Mouse (Mus musculus) hindbrain, embryonic 13.5 days (tissue): Measurements from ENCODE around the gene Tsga10ip. TPM values are rescaled to one million over a fixed set of nuclear protein-coding genes. Genes with fewer than 3 reads are reported as not detected.
"Not testable (repeated sequence)": the region's sequence is repeated elsewhere in the genome, so short reads cannot be mapped to it uniquely, and the experiment has no call there.

Experiments used
- ATAC-seq: fragments of 200-750 bp; cut with Nextera tagmentation; 2 replicates; pipeline ENCODE4 v1.8.0; 2017; ENCODE audit warnings: moderate TSS enrichment; ENCODE audit not compliant: low FRiP score
- H3K27ac ChIP-seq: fragments of 300-500 bp; sonication (generic); 2 replicates; pipeline ENCODE4 v1.5.1; 2015; ENCODE audit warnings: inconsistent platforms, mild to moderate bottlenecking, moderate library complexity
- H3K27me3 ChIP-seq: fragments of 300-500 bp; sonication (generic); 2 replicates; pipeline ENCODE4 v1.6.1; 2015; ENCODE audit warnings: mild to moderate bottlenecking, inconsistent platforms
- H3K36me3 ChIP-seq: fragments of 300-500 bp; sonication (generic); 2 replicates; pipeline ENCODE4 v1.6.1; 2015; ENCODE audit warnings: mild to moderate bottlenecking, inconsistent platforms
- H3K4me1 ChIP-seq: fragments of 300-500 bp; sonication (generic); replicated peaks from 2 replicates; pipeline ENCODE4 v1.6.1; 2015; ENCODE audit warnings: inconsistent platforms
- H3K4me2 ChIP-seq: fragments of 300-500 bp; sonication (generic); 2 replicates; pipeline ENCODE4 v1.6.1; 2015; ENCODE audit warnings: inconsistent platforms, mild to moderate bottlenecking, moderate library complexity
- H3K4me3 ChIP-seq: fragments of 300-500 bp; sonication (generic); 2 replicates; pipeline ENCODE4 v1.5.1; 2015; ENCODE audit warnings: mild to moderate bottlenecking, inconsistent platforms
- H3K9ac ChIP-seq: fragments of 300-500 bp; sonication (generic); 2 replicates; pipeline ENCODE4 v1.6.1; 2015; ENCODE audit warnings: mild to moderate bottlenecking, inconsistent platforms
- H3K9me3 ChIP-seq: fragments of 300-500 bp; sonication (generic); 2 replicates; pipeline ENCODE4 v1.6.1; 2016; ENCODE audit warnings: inconsistent platforms
- WGBS: fragments of 180-500 bp; shearing (Covaris S2); methylation state at CpG from one replicate; pipeline ENCODE4 v1.1.7; 2015; 5-methylcytosine and 5-hydroxymethylcytosine counted together
- polyA plus RNA-seq: library from polyadenylated mRNA; unstranded; fragments of >200 nt; fragmentation: Nextera tagmentation; extraction: Ambion mirVana; gene quantifications from 2 replicates; pipeline ENCODE4 v1.2.1, GENCODE M21; 2015

Tsga10ip gene
- polyA plus RNA-seq, 1 experiment from 2014 or later: 0.18 TPM

- H3K9me3 ChIP-seq: no peaks in the 10 kb centered on the region
- H3K9ac ChIP-seq: no peak overlapping the region
- H3K27ac ChIP-seq: no peak overlapping the region
- peaks cover 53% of the 10 kb centered on the region for H3K36me3 ChIP-seq
- H3K4me2 ChIP-seq: no peak overlapping the region
- H3K4me3 ChIP-seq: no peak overlapping the region
- H3K4me1 ChIP-seq: peaks cover 44% of the 10 kb centered on the region
- 90% methylated on average over 5 of the region's 5 CpGs for WGBS
- ATAC-seq: no peak
- H3K27me3 ChIP-seq: no peaks in the 10 kb centered on the region
Measured at GRCm38 (mm10) chr19:5421784-5422183, 19.5 kb upstream of the Tsga10ip start.

GRCm38 (mm10) chr19:5420579-5420978 is 18.3 kb upstream of the Tsga10ip start:
- H3K27ac ChIP-seq: no peak overlapping the region
- no peak overlapping the region for H3K9ac ChIP-seq
- no peaks in the 10 kb centered on the region for H3K9me3 ChIP-seq
- no peak overlapping the region for H3K4me3 ChIP-seq
- peaks cover 32% of the 10 kb centered on the region for H3K4me1 ChIP-seq
- no peak for ATAC-seq
- H3K27me3 ChIP-seq: no peaks in the 10 kb centered on the region
- peaks cover 44% of the 10 kb centered on the region for H3K36me3 ChIP-seq
- H3K4me2 ChIP-seq: no peak overlapping the region
- WGBS: 95% methylated on average over 6 of the region's 6 CpGs

- Histone ChIP-seq H3K27me3 (no peaks in the 10 kb centered on the region), H3K9me3 (no peaks in the 10 kb centered on the region), H3K36me3 (peaks cover 44% of the 10 kb centered on the region), H3K4me2 (no peak overlapping the region), H3K9ac (no peak overlapping the region), H3K27ac (no peak overlapping the region), H3K4me3 (no peak overlapping the region), H3K4me1 (peaks cover 32% of the 10 kb centered on the region)
- 93% methylated on average over 9 of the region's 9 CpGs for WGBS
- no peak for ATAC-seq
Measured at GRCm38 (mm10) chr19:5419630-5420029, 17.3 kb upstream of the Tsga10ip start.

- no peaks in the 10 kb centered on the region for H3K9me3 ChIP-seq
- WGBS: 94% methylated on average over 8 of the region's 8 CpGs
- H3K4me3 ChIP-seq: no peak overlapping the region
- no peak for ATAC-seq
- no peak overlapping the region for H3K9ac ChIP-seq
- no peak overlapping the region for H3K4me2 ChIP-seq
- peaks cover 29% of the 10 kb centered on the region for H3K4me1 ChIP-seq
- peaks cover 44% of the 10 kb centered on the region for H3K36me3 ChIP-seq
- no peak overlapping the region for H3K27ac ChIP-seq
- H3K27me3 ChIP-seq: no peaks in the 10 kb centered on the region
Measured at GRCm38 (mm10) chr19:5418750-5419466, 16.6 kb upstream of the Tsga10ip start.

GRCm38 (mm10) chr19:5414534-5414957 is 12.2 kb upstream of the Tsga10ip start:
- H3K4me1 ChIP-seq: no peaks in the 10 kb centered on the region
- H3K4me3 ChIP-seq: no peak overlapping the region
- no peaks in the 10 kb centered on the region for H3K27me3 ChIP-seq
- peaks cover 13% of the 10 kb centered on the region for H3K36me3 ChIP-seq
- no peaks in the 10 kb centered on the region for H3K9me3 ChIP-seq
- H3K27ac ChIP-seq: no peak overlapping the region
- 69% methylated on average over 2 of the region's 2 CpGs for WGBS
- no peak overlapping the region for H3K4me2 ChIP-seq
- no peak for ATAC-seq
- no peak overlapping the region for H3K9ac ChIP-seq

- Histone ChIP-seq H3K9ac (no peak overlapping the region), H3K4me2 (no peak overlapping the region), H3K4me3 (no peak overlapping the region), H3K4me1 (no peaks in the 10 kb centered on the region), H3K9me3 (no peaks in the 10 kb centered on the region), H3K36me3 (peaks cover 11% of the 10 kb centered on the region; the same call in 1 of the 2 replicates), H3K27me3 (no peaks in the 10 kb centered on the region), H3K27ac (no peak overlapping the region)
- ATAC-seq: no peak
- WGBS: 72% methylated on average over 4 of the region's 4 CpGs
Measured at GRCm38 (mm10) chr19:5413840-5414239, 11.5 kb upstream of the Tsga10ip start.

GRCm38 (mm10) chr19:5411961-5412360 is 9.6 kb upstream of the Tsga10ip start:
- Histone ChIP-seq H3K9me3 (no peaks in the 10 kb centered on the region), H3K27me3 (no peaks in the 10 kb centered on the region), H3K27ac (no peak overlapping the region), H3K9ac (no peak overlapping the region), H3K4me1 (peaks cover 14% of the 10 kb centered on the region), H3K4me2 (no peak overlapping the region), H3K4me3 (no peak overlapping the region), H3K36me3 (no peaks in the 10 kb centered on the region)
- ATAC-seq: no peak
- WGBS: 72% methylated on average over 5 of the region's 5 CpGs

- H3K4me1 ChIP-seq: peaks cover 18% of the 10 kb centered on the region
- no peaks in the 10 kb centered on the region for H3K27me3 ChIP-seq
- no peak for ATAC-seq
- no peak overlapping the region for H3K4me2 ChIP-seq
- no peak overlapping the region for H3K9ac ChIP-seq
- H3K36me3 ChIP-seq: no peaks in the 10 kb centered on the region
- H3K27ac ChIP-seq: no peak overlapping the region
- no peak overlapping the region for H3K4me3 ChIP-seq
- 89% methylated on average over 5 of the region's 5 CpGs for WGBS
- H3K9me3 ChIP-seq: no peaks in the 10 kb centered on the region
Measured at GRCm38 (mm10) chr19:5410641-5411040, 8.3 kb upstream of the Tsga10ip start.

- H3K4me3 ChIP-seq: no peak overlapping the region
- H3K4me2 ChIP-seq: no peak overlapping the region
- H3K27ac ChIP-seq: no peak overlapping the region
- H3K36me3 ChIP-seq: no peaks in the 10 kb centered on the region
- WGBS: 84% methylated on average over 5 of the region's 5 CpGs
- ATAC-seq: no peak
- H3K4me1 ChIP-seq: peaks cover 19% of the 10 kb centered on the region
- no peaks in the 10 kb centered on the region for H3K9me3 ChIP-seq
- H3K27me3 ChIP-seq: no peaks in the 10 kb centered on the region
- no peak overlapping the region for H3K9ac ChIP-seq
Measured at GRCm38 (mm10) chr19:5409068-5409467, 6.7 kb upstream of the Tsga10ip start.

- Histone ChIP-seq H3K27ac (no peak overlapping the region), H3K4me3 (no peak overlapping the region), H3K4me1 (peaks cover 19% of the 10 kb centered on the region), H3K27me3 (no peaks in the 10 kb centered on the region), H3K9ac (peak overlapping the region; percentile 85; the same call in 1 of the 2 replicates), H3K4me2 (peak overlapping the region; percentile 73), H3K9me3 (no peaks in the 10 kb centered on the region), H3K36me3 (no peaks in the 10 kb centered on the region)
- no peak for ATAC-seq
- 89% methylated on average over 13 of the region's 13 CpGs for WGBS
Measured at GRCm38 (mm10) chr19:5408057-5409001, 6.0 kb upstream of the Tsga10ip start.

- Histone ChIP-seq H3K4me2 (peak overlapping the region; percentile 73), H3K27me3 (no peaks in the 10 kb centered on the region), H3K4me1 (peaks cover 19% of the 10 kb centered on the region), H3K9me3 (no peaks in the 10 kb centered on the region), H3K9ac (peak overlapping the region; percentile 85), H3K27ac (peak overlapping the region; percentile 89), H3K36me3 (no peaks in the 10 kb centered on the region), H3K4me3 (peak overlapping the region; percentile 61)
- 26% methylated on average over 7 of the region's 7 CpGs for WGBS
- ATAC-seq: peak; percentile 68
Measured at GRCm38 (mm10) chr19:5407133-5407532, 4.8 kb upstream of the Tsga10ip start.

GRCm38 (mm10) chr19:5406531-5407126 is 4.3 kb upstream of the Tsga10ip start:
- peak overlapping the region; percentile 85 for H3K9ac ChIP-seq
- H3K27ac ChIP-seq: peak overlapping the region; percentile 89
- peak overlapping the region; percentile 73 for H3K4me2 ChIP-seq
- H3K27me3 ChIP-seq, H3K9me3 ChIP-seq, H3K36me3 ChIP-seq: not testable (repeated sequence)
- H3K4me3 ChIP-seq: peak overlapping the region; percentile 61
- ATAC-seq: peak; percentile 90
- WGBS: 12% methylated on average over 24 of the region's 25 CpGs
- H3K4me1 ChIP-seq: peaks cover 19% of the 10 kb centered on the region
